Mouse (Mus musculus) stomach, postnatal 0 days (tissue): ENCODE measurements around the gene Usp21.

Experiments
- CTCF ChIP-seq: IDR thresholded peaks from 2 replicates; pipeline ENCODE4 v1.5.1; 2016; ENCODE audit warnings: antibody characterized with exemption, low read depth, mild to moderate bottlenecking, moderate library complexity
- EP300 ChIP-seq: optimal IDR thresholded peaks from 2 replicates; pipeline ENCODE3; 2016; ENCODE audit warnings: antibody characterized with exemption

DNA sequence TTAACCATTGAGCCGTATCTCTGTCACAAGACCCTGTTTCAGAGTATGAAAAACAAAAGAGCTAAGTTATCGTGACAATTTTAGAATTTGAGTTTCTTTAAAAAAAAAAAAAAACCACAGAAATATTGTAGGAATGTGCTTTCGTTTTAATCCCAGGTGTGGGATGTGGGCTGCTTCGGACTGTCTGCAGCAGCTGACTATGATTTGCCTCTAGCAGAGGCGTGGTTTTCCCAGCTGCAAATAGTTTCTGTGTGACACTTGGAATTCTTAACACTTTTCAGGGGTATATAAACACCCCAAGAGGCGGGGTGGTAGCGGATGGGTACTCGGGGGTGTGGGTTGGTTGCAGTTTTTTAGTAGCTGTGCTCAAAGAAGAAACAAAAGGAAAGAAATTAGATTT is 42.4 kb downstream of the Usp21 start:
- no peak for TF ChIP-seq CTCF
- TF ChIP-seq EP300, result no peak
